Mouse (Mus musculus) bone marrow macrophage, adult 2 months (primary cell): ENCODE data around the gene Atp8a1.

Experiments
- CTCF ChIP-seq: IDR thresholded peaks from 2 replicates; pipeline ENCODE4 v1.5.1; 2012; ENCODE audit warnings: low read depth, mild to moderate bottlenecking, low read length, moderate library complexity
- POLR2A ChIP-seq: IDR thresholded peaks from 2 replicates; pipeline ENCODE4 v1.6.1; 2012; ENCODE audit warnings: mild to moderate bottlenecking, low read depth, low read length, borderline replicate concordance

GRCm38 (mm10) chr5:67815572-67816325 is 31.5 kb downstream of the Atp8a1 start:
- TF ChIP-seq CTCF (no peak), POLR2A (no peak)
